Mouse (Mus musculus): ENCODE data around the gene Pou6f1. TPM values are rescaled to one million over a fixed set of nuclear protein-coding genes. Genes with fewer than 3 reads are reported as not detected.
"Not testable (repeated sequence)": the region's sequence is repeated elsewhere in the genome, so short reads cannot be mapped to it uniquely, and the experiment has no call there.

The Pou6f1 gene
- polyA plus RNA-seq, 1 experiment from 2014 or later = 12.3 TPM

DNA sequence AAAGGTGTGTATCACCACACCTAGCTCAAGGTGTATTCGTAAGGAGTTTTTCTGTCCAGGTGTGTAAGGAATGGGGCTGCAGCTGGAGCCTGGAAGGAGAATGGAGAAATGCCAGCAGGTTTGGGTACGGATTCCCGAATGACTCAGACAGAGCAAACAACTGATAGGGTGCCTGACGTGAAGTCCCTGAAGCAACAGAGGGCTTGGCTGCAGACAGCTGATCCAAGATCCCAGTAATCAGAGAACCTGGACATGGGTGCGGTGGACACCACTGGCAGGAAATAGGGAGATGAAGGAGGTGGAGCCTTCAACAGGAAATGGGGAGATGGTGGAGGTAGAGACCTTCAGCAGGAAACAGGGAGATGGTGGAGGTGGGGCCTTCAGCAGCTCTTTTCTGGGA lies 32.5 kb upstream of the Pou6f1 start:
- Histone ChIP-seq H3K4me2 (replicated peaks) (no peak overlapping the region), H3K27ac (replicated peaks) (no peak overlapping the region), H3K9me3 (replicated peaks) (no peaks in the 10 kb centered on the region), H3K4me1 (peaks cover 26% of the 10 kb centered on the region), H3K4me3 (replicated peaks) (no peak overlapping the region), H3K36me3 (no peaks in the 10 kb centered on the region), H3K27me3 (peaks cover 36% of the 10 kb centered on the region), H3K9ac (no peak overlapping the region)
- 74% methylated on average over 5 of the region's 5 CpGs for WGBS
- no peak for ATAC-seq (ENCODE audit: insufficient number of reproducible peaks, low FRiP score, low TSS enrichment, low read depth)

DNA sequence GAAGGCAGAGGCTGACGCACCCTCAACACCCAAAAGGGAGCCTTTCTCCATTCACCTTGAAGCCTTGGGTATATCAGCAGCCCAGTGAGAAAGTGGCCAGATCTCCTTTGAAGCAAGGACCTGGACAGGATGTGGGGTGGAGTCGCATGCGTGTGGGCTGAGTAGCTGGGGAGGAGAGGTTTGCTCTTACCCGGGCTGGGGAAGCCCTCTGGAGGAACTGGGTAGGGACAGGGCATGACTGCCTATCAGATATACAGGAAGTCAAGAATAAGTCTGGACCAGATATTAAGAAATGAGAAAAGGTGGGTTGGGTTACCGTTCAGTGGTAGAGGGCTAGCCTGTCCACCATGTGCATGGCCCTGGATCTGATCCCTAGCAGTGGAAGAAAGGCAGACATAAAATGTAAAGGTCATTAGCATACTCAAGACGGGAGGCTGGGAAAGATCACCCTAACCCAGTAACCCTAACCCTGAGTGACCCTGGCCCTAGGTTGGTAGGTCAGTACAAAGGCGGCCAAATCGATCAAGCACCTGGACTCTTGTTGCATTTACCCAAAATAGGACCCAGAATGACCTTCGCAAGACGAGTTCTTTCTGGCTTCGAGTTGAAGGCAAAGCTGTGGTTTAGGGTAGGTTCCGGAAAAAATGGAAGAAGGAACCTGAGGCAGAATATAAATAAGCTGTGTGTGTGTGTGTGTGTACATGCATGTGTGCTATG lies 31.8 kb upstream of the Pou6f1 start:
- Histone ChIP-seq H3K4me1 (peaks cover 19% of the 10 kb centered on the region), H3K4me2 (replicated peaks) (no peak overlapping the region), H3K9ac (no peak overlapping the region), H3K27ac (replicated peaks) (no peak overlapping the region), H3K27me3 (peaks cover 29% of the 10 kb centered on the region), H3K9me3 (replicated peaks) (no peaks in the 10 kb centered on the region), H3K4me3 (replicated peaks) (no peak overlapping the region), H3K36me3 (no peaks in the 10 kb centered on the region)
- no peak for ATAC-seq (ENCODE audit: insufficient number of reproducible peaks, low FRiP score, low TSS enrichment, low read depth)
- 79% methylated on average over 12 of the region's 12 CpGs for WGBS

DNA sequence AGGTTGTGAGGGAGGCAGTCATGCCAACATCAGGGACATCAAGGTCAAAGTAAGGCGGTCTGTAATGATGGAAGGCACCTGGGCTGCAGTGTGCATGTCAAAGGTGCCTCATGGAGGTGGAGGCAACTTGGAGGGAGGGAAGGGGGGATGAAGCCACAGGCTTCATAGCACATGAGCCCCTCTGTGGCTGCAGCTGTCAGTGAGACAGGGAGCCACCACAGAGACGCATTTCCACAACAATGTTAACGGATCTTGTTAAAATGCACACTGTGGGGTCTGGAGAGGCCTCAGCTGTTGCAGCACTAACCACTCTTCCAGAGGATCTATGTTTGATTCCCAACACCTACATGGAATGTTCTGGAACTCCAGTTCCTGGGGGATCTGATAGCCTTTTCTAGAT lies 30.3 kb upstream of the Pou6f1 start:
- H3K4me1 ChIP-seq = peaks cover 10% of the 10 kb centered on the region
- no peak overlapping the region for H3K4me2 ChIP-seq (replicated peaks)
- H3K9ac ChIP-seq = no peak overlapping the region
- H3K27ac ChIP-seq (replicated peaks) = no peak overlapping the region
- no peak overlapping the region for H3K4me3 ChIP-seq (replicated peaks)
- no peaks in the 10 kb centered on the region for H3K9me3 ChIP-seq (replicated peaks)
- H3K27me3 ChIP-seq = peaks cover 15% of the 10 kb centered on the region
- no peak for ATAC-seq (ENCODE audit: insufficient number of reproducible peaks, low FRiP score, low TSS enrichment, low read depth)
- 73% methylated on average over 3 of the region's 3 CpGs for WGBS
- no peaks in the 10 kb centered on the region for H3K36me3 ChIP-seq

DNA sequence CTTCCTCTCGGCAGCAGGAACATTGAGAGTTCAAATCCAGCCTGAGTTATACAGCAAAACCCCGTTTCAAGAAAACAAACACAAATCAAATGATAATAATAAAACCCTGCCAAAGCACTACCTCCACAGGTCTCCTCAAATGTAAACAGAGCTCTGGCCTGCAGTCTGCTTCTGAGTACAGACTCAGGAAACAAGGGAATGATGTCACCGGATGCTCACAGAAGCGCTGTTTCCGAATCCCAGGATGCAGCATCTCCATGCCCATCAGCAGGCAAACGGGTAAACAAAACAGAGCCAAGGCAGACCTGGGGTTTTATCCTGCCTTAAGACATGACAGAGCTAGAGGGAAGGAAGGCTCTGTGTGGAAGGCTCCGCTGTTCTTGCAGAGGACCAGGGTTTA lies 29.0 kb upstream of the Pou6f1 start:
- H3K27me3 ChIP-seq = peaks cover 4% of the 10 kb centered on the region; the same call in 1 of the 2 replicates
- peaks cover 10% of the 10 kb centered on the region for H3K4me1 ChIP-seq
- no peaks in the 10 kb centered on the region for H3K9me3 ChIP-seq (replicated peaks)
- no peak for ATAC-seq (ENCODE audit: insufficient number of reproducible peaks, low FRiP score, low TSS enrichment, low read depth)
- H3K4me2 ChIP-seq (replicated peaks) = no peak overlapping the region
- H3K27ac ChIP-seq (replicated peaks) = no peak overlapping the region
- no peak overlapping the region for H3K9ac ChIP-seq
- H3K36me3 ChIP-seq = no peaks in the 10 kb centered on the region
- H3K4me3 ChIP-seq (replicated peaks) = no peak overlapping the region
- WGBS = 35% methylated on average over 7 of the region's 7 CpGs

DNA sequence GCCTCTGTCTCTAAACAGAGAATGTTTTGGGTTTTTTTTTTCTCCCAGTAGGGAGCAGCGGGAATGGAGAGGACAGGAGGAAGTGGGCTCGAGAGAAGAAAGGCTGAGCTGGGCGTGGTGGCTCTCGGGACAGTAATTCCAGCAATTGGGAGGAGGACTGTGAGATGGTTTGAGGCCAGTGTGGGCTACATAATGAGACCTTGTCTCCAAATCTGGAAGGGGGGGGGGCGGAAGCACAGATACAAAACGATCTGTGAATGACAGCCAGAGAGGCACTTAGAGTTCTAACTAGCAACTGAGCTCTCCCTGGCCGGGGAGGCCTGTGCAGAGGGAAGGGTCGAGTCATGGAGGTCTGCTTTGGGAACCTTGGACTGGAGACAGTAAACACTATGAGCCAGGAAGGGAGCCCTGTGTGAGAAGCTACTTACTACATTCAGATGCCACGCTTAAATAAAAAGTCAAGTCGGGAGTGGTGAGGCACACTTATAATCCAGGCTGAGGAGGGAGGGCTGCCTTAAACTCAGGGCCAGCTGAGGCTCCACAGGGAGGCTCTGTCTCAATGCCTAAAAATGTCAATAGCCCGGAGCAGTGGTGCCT lies 28.1 kb upstream of the Pou6f1 start:
- Histone ChIP-seq H3K27ac (replicated peaks) (peak overlapping the region; percentile 22), H3K4me1 (peaks cover 10% of the 10 kb centered on the region), H3K4me3 (replicated peaks) (no peak overlapping the region), H3K9ac (no peak overlapping the region), H3K36me3 (no peaks in the 10 kb centered on the region), H3K27me3 (no peaks in the 10 kb centered on the region; the same call in 1 of the 2 replicates), H3K4me2 (replicated peaks) (no peak overlapping the region; the same call in 1 of the 2 replicates), H3K9me3 (replicated peaks) (no peaks in the 10 kb centered on the region)
- WGBS = 8% methylated on average over 11 of the region's 11 CpGs
- no peak for ATAC-seq (ENCODE audit: insufficient number of reproducible peaks, low FRiP score, low TSS enrichment, low read depth)

DNA sequence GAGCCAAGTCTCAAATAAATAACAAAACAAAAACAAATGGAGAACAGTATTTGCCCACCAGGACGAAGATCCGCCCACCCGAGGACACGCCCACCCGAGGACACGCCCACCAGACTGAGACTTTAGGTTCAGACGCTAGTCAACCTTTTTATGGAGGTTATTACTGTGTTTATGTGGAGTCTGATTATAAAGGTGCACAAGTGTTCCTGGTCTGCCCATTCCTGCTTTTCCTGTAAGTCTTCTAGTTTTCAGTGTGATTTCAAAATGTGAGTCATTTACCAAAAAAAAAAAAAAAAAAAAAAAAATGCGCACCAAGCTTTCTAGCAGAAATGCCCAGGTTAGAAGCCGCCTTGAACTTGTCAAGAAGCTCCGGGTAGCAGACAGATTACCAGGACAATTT lies 27.5 kb upstream of the Pou6f1 start:
- 14% methylated on average over 10 of the region's 10 CpGs for WGBS
- no peak overlapping the region for H3K9ac ChIP-seq
- H3K27me3 ChIP-seq = no peaks in the 10 kb centered on the region
- H3K36me3 ChIP-seq = no peaks in the 10 kb centered on the region
- H3K9me3 ChIP-seq (replicated peaks) = no peaks in the 10 kb centered on the region
- 0 out of 2 replicates have a peak overlapping the region, but pooled peaks have one; percentile 22 for H3K27ac ChIP-seq (replicated peaks)
- peaks cover 10% of the 10 kb centered on the region for H3K4me1 ChIP-seq
- ATAC-seq (ENCODE audit: insufficient number of reproducible peaks, low FRiP score, low TSS enrichment, low read depth) = no peak
- no peak overlapping the region; the same call in 1 of the 2 replicates for H3K4me2 ChIP-seq (replicated peaks)
- H3K4me3 ChIP-seq (replicated peaks) = no peak overlapping the region

DNA sequence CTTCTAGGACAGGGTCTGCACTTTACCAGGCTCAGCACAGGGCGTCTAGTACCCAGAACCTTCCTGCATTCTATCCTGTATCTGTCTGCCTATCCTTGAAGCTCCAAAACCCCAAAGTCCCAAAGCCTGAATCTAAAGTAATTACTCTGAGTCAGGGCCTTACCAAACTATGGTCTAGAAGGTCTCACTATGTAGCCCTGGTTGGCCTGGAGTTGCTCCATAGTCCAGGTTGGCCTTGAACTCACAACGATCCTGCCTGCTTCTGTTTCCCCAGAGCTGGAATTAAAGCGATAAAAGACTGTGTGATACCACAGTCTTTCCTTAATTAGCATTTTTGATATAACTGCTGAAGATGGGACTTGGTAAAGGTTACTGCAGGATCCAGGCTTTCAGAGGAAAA lies 24.7 kb upstream of the Pou6f1 start:
- Histone ChIP-seq H3K27ac (replicated peaks) (no peak overlapping the region), H3K4me1 (peaks cover 14% of the 10 kb centered on the region), H3K36me3 (peaks cover 13% of the 10 kb centered on the region), H3K9me3 (replicated peaks) (no peaks in the 10 kb centered on the region), H3K4me3 (replicated peaks) (no peak overlapping the region), H3K27me3 (no peaks in the 10 kb centered on the region), H3K9ac (no peak overlapping the region), H3K4me2 (replicated peaks) (no peak overlapping the region)
- no peak for ATAC-seq (ENCODE audit: insufficient number of reproducible peaks, low FRiP score, low TSS enrichment, low read depth)
- 88% methylated on average over 3 of the region's 3 CpGs for WGBS

DNA sequence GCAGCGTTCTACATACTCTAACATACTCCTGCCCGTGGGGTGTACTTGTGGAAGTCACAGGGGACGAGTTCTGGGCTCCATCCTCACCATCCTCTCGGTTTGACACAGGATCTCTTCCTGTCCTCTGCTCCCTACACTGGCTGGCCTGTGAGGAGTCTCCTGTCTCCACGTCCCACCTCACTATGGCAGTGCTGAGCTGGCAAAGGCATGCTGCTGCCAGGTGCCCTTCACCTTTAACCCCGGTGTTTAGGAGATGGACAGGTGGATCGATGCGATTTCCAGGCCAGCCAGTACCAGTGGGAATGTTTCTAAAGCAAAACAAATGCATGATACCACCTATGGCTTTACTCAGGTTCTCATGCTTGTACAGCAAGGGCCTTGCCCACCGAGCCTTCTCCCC lies 24.0 kb upstream of the Pou6f1 start:
- no peak overlapping the region for H3K4me3 ChIP-seq (replicated peaks)
- peaks cover 20% of the 10 kb centered on the region for H3K36me3 ChIP-seq
- no peak for ATAC-seq (ENCODE audit: insufficient number of reproducible peaks, low FRiP score, low TSS enrichment, low read depth)
- no peaks in the 10 kb centered on the region for H3K27me3 ChIP-seq
- WGBS = 87% methylated on average over 9 of the region's 9 CpGs
- H3K27ac ChIP-seq (replicated peaks) = no peak overlapping the region
- H3K4me1 ChIP-seq = peaks cover 14% of the 10 kb centered on the region
- H3K9ac ChIP-seq = no peak overlapping the region
- H3K4me2 ChIP-seq (replicated peaks) = no peak overlapping the region
- no peaks in the 10 kb centered on the region for H3K9me3 ChIP-seq (replicated peaks)

DNA sequence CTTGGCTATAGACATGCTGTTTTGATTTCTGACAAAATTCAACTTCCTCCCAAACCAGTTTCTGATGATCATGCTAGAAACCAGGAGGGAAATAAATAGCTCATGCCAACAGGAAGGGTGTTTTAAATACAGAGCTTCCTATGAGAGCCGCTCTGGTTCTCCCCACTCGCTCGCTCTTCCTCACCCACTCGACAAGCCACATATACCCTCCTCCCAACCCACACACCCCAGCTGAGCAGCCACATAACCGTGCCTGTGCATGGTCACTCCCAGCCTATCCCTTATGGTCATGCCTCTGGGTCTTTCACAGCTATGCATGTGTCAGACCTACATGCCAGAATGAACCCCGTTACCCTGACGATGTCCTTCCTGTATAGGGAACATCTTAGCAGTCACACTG lies 22.4 kb upstream of the Pou6f1 start:
- ATAC-seq (ENCODE audit: insufficient number of reproducible peaks, low FRiP score, low TSS enrichment, low read depth) = no peak; the same call in 1 of the 2 replicates
- no peaks in the 10 kb centered on the region for H3K27me3 ChIP-seq
- H3K27ac ChIP-seq (replicated peaks) = no peak overlapping the region

DNA sequence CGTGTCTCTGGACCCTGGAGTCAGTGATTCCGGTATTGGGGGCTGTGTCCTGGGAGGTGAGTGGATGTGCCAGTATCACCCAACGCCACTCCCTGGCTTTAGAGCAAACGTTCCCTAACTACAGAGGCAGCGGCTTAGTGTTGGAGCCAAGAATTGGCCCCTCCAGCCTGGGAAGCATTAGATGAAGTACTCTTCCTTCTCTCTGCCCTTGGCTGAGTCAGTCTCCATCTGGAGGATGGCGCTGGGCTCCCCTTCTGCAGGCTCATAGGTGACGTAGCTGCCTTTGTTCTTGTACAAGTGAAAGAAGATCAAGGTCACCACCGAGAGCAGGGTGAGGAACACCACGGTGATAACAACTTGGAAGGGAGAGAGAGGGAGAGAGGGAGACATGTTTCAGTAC lies 21.9 kb upstream of the Pou6f1 start:
- H3K36me3 ChIP-seq = peaks cover 31% of the 10 kb centered on the region
- H3K27me3 ChIP-seq; H3K9me3 ChIP-seq (replicated peaks); H3K4me2 ChIP-seq (replicated peaks); H3K9ac ChIP-seq; H3K4me3 ChIP-seq (replicated peaks); H3K27ac ChIP-seq (replicated peaks); H3K4me1 ChIP-seq; ATAC-seq (ENCODE audit: insufficient number of reproducible peaks, low FRiP score, low TSS enrichment, low read depth): not testable (repeated sequence)
- 69% methylated on average over 9 of the region's 9 CpGs for WGBS

More for the DNA sequence above, 22.4 kb upstream of the Pou6f1 start:
- Histone ChIP-seq H3K4me3 (replicated peaks) (no peak overlapping the region), H3K9me3 (replicated peaks) (no peaks in the 10 kb centered on the region), H3K4me2 (replicated peaks) (no peak overlapping the region), H3K4me1 (0 out of 2 replicates have a peak, but pooled peaks cover 4% of the 10 kb centered on the region), H3K9ac (no peak overlapping the region), H3K36me3 (peaks cover 31% of the 10 kb centered on the region)
- WGBS = 70% methylated on average over 7 of the region's 7 CpGs

DNA sequence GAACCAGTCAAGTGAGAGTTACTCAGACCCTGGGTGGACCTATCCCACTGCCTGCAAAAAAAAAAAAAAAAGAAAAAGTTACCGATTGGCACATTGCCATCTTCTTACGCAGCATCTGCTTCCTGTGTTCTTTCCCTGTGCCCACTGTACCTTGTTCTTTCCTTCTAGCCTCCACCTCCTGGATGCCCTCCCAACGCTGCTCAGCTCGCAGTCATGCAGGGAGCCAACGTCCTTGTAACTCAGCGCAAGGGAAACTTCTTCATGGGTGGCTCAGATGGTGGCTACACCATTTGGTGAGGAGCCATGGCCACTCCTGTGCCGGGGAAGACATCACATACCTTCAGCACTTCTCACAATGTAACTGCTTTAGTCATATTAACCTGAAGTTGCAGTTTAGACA lies 19.4 kb upstream of the Pou6f1 start:
- Histone ChIP-seq H3K27ac (replicated peaks) (no peak overlapping the region), H3K9ac (no peak overlapping the region), H3K4me3 (replicated peaks) (no peak overlapping the region), H3K27me3 (no peaks in the 10 kb centered on the region), H3K4me2 (replicated peaks) (no peak overlapping the region), H3K36me3 (peaks cover 31% of the 10 kb centered on the region), H3K9me3 (replicated peaks) (no peaks in the 10 kb centered on the region), H3K4me1 (peaks cover 17% of the 10 kb centered on the region)
- no peak for ATAC-seq (ENCODE audit: insufficient number of reproducible peaks, low FRiP score, low TSS enrichment, low read depth)
- 82% methylated on average over 7 of the region's 7 CpGs for WGBS

DNA sequence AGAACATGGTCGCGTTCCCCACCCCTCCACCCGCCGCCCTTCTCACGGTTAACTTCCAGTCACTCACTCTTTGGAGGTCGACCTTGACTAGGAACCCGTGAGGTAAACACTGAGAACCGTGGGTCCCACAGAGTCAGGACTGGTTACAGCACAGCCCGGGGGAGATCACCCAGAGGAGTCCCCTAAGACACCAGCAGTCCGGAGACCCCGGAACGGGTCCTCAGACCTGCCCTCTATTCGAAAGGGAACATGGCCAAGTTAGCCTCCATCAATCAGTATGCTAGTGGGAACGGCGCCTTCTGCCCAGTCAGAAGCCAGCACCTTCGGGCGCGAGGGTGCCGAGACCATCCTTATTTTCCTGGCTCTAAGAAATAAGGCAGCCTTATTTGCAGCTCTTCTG lies 16.4 kb upstream of the Pou6f1 start:
- Histone ChIP-seq H3K9ac (peak overlapping the region; percentile 84), H3K27ac (replicated peaks) (peak overlapping the region; percentile 99), H3K9me3 (replicated peaks) (no peaks in the 10 kb centered on the region), H3K36me3 (peaks cover 31% of the 10 kb centered on the region), H3K4me1 (peaks cover 23% of the 10 kb centered on the region), H3K4me3 (replicated peaks) (peak overlapping the region; percentile 97), H3K27me3 (no peaks in the 10 kb centered on the region), H3K4me2 (replicated peaks) (peak overlapping the region; percentile 82)
- ATAC-seq (ENCODE audit: insufficient number of reproducible peaks, low FRiP score, low TSS enrichment, low read depth) = no peak
- under 1% methylated on average over 19 of the region's 19 CpGs for WGBS

Data from embryonic facial prominence, embryonic 15.5 days (tissue).